Mouse (Mus musculus): ENCODE measurements at regions not wholly inside any gene's neighbourhood (a gene's known extent, or its start where the extent isn't known, plus 50 kb on each side); places are given as distances from the start of the nearest gene placed in this dataset.

DNA sequence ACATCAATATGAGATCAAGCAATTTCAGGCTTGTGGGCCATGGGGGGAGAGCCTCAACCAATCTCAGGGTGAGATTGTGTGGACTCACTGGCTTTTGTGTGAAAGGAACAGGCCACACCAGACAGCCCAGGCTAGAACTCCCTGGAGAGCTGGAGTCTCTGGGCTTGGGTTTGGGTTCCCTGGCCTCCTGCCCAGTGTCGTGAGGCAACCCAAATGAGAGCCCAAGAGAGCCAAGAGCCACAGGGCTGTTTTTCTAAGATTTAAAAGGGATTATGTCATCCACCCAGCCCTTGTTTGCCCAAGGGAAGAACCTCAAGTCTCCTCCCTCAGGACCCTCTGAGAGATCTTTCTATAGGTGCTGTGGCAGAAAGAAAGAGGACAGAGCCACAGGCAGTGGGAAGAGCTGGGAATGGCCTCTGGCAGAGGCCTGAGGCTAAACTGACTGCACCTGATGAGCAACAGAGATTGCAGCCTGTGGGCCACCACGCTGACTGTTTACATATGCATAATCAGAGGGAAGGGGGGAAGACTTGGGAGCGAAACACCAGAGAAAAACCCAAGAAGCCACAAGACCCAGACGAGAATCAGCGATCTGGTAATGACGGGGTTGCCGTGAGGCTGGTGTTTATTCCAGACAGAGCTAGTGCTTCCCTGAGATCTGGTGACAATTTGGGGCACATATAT lies 92.1 kb downstream of the Bcl2l11 start:
- Histone ChIP-seq H3K27me3 (ENCODE audit: control insufficient read depth, insufficient read depth, low read length) (no peaks in the 10 kb centered on the region), H3K4me3 (ENCODE audit: control insufficient read depth, insufficient read depth, low read length) (no peak overlapping the region), H3K36me3 (ENCODE audit: control insufficient read depth, insufficient read depth, low read length) (no peaks in the 10 kb centered on the region), H3K27ac (ENCODE audit: control insufficient read depth, insufficient read depth, low read length) (no peak overlapping the region), H3K4me1 (replicated peaks; ENCODE audit: control insufficient read depth, insufficient read depth, low read length) (no peaks in the 10 kb centered on the region)
- DNase-seq = no peak
- no peak for TF ChIP-seq POLR2A (IDR thresholded peaks at IDR 0.05; ENCODE audit: control insufficient read depth, extremely low read depth, insufficient read depth, low read length, poor library complexity)
- TF ChIP-seq CTCF (IDR thresholded peaks at IDR 0.05; ENCODE audit: borderline replicate concordance, control insufficient read depth, extremely low read depth, insufficient read depth, low read length, poor library complexity) = no peak
- 65% methylated on average over 7 of the region's 7 CpGs for WGBS

GRCm38 (mm10) chr2:128218961-128219360 lies 93.1 kb downstream of the Bcl2l11 start:
- no peaks in the 10 kb centered on the region for H3K4me1 ChIP-seq (replicated peaks; ENCODE audit: control insufficient read depth, insufficient read depth, low read length)
- H3K27ac ChIP-seq (ENCODE audit: control insufficient read depth, insufficient read depth, low read length) = no peak overlapping the region
- no peaks in the 10 kb centered on the region for H3K36me3 ChIP-seq (ENCODE audit: control insufficient read depth, insufficient read depth, low read length)
- WGBS = 96% methylated on average over 4 of the region's 4 CpGs
- no peak overlapping the region for H3K4me3 ChIP-seq (ENCODE audit: control insufficient read depth, insufficient read depth, low read length)
- TF ChIP-seq CTCF (IDR thresholded peaks at IDR 0.05; ENCODE audit: borderline replicate concordance, control insufficient read depth, extremely low read depth, insufficient read depth, low read length, poor library complexity) = no peak
- TF ChIP-seq POLR2A (IDR thresholded peaks at IDR 0.05; ENCODE audit: control insufficient read depth, extremely low read depth, insufficient read depth, low read length, poor library complexity) = no peak
- no peak for DNase-seq
- no peaks in the 10 kb centered on the region for H3K27me3 ChIP-seq (ENCODE audit: control insufficient read depth, insufficient read depth, low read length)

- 10% methylated on average over 1 of the region's 1 CpGs for WGBS
- Histone ChIP-seq H3K4me3 (ENCODE audit: control insufficient read depth, insufficient read depth, low read length) (no peak overlapping the region), H3K27ac (ENCODE audit: control insufficient read depth, insufficient read depth, low read length) (no peak overlapping the region), H3K4me1 (replicated peaks; ENCODE audit: control insufficient read depth, insufficient read depth, low read length) (no peaks in the 10 kb centered on the region), H3K27me3 (ENCODE audit: control insufficient read depth, insufficient read depth, low read length) (no peaks in the 10 kb centered on the region), H3K36me3 (ENCODE audit: control insufficient read depth, insufficient read depth, low read length) (no peaks in the 10 kb centered on the region)
- TF ChIP-seq POLR2A (IDR thresholded peaks at IDR 0.05; ENCODE audit: control insufficient read depth, extremely low read depth, insufficient read depth, low read length, poor library complexity) (no peak), CTCF (IDR thresholded peaks at IDR 0.05; ENCODE audit: borderline replicate concordance, control insufficient read depth, extremely low read depth, insufficient read depth, low read length, poor library complexity) (no peak)
- no peak for DNase-seq
Measured at GRCm38 (mm10) chr2:128221055-128221454, 95.2 kb downstream of the Bcl2l11 start.

GRCm38 (mm10) chr2:128221657-128222056 lies 95.8 kb downstream of the Bcl2l11 start:
- Histone ChIP-seq H3K27ac (ENCODE audit: control insufficient read depth, insufficient read depth, low read length) (no peak overlapping the region), H3K27me3 (ENCODE audit: control insufficient read depth, insufficient read depth, low read length) (no peaks in the 10 kb centered on the region), H3K4me1 (replicated peaks; ENCODE audit: control insufficient read depth, insufficient read depth, low read length) (no peaks in the 10 kb centered on the region), H3K36me3 (ENCODE audit: control insufficient read depth, insufficient read depth, low read length) (no peaks in the 10 kb centered on the region), H3K4me3 (ENCODE audit: control insufficient read depth, insufficient read depth, low read length) (no peak overlapping the region)
- TF ChIP-seq POLR2A (IDR thresholded peaks at IDR 0.05; ENCODE audit: control insufficient read depth, extremely low read depth, insufficient read depth, low read length, poor library complexity) = no peak
- no peak for TF ChIP-seq CTCF (IDR thresholded peaks at IDR 0.05; ENCODE audit: borderline replicate concordance, control insufficient read depth, extremely low read depth, insufficient read depth, low read length, poor library complexity)
- DNase-seq = no peak
- 54% methylated on average over 4 of the region's 4 CpGs for WGBS

DNA sequence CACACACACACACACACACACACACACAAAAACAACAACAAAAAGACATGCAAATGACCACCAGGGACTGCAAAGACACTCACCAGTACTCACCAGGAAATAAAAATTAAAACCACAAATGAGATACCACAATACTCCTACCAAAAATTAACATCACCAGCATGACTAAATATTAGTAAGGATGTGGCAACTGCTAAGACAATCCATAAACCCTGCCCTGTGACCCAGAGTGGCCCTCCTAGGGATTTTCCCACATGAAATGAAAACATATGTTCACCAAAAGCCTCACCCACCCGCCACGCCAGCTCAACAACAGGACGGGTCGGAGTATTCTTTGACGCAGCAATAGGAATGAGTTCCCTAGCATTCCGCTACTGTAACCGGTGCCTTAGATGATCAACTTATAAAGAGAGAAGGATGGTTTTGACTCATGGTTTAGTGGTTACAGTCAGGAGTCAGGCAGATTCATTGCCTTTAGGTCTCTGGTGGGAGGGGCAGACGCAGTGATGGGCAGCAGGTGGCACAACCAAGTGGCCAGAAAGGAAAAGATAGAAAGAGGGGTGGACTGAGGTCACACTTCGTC lies 100.7 kb downstream of the Bcl2l11 start:
- Histone ChIP-seq H3K27me3 (ENCODE audit: control insufficient read depth, insufficient read depth, low read length) (no peaks in the 10 kb centered on the region), H3K4me3 (ENCODE audit: control insufficient read depth, insufficient read depth, low read length) (no peak overlapping the region), H3K4me1 (replicated peaks; ENCODE audit: control insufficient read depth, insufficient read depth, low read length) (no peaks in the 10 kb centered on the region), H3K36me3 (ENCODE audit: control insufficient read depth, insufficient read depth, low read length) (no peaks in the 10 kb centered on the region), H3K27ac (ENCODE audit: control insufficient read depth, insufficient read depth, low read length) (no peak overlapping the region)
- no peak for DNase-seq
- 95% methylated on average over 9 of the region's 9 CpGs for WGBS
- no peak for TF ChIP-seq CTCF (IDR thresholded peaks at IDR 0.05; ENCODE audit: borderline replicate concordance, control insufficient read depth, extremely low read depth, insufficient read depth, low read length, poor library complexity)
- no peak for TF ChIP-seq POLR2A (IDR thresholded peaks at IDR 0.05; ENCODE audit: control insufficient read depth, extremely low read depth, insufficient read depth, low read length, poor library complexity)

GRCm38 (mm10) chr2:128229730-128230129 lies 103.9 kb downstream of the Bcl2l11 start:
- WGBS = 34% methylated on average over 4 of the region's 4 CpGs
- DNase-seq = no peak
- no peaks in the 10 kb centered on the region for H3K36me3 ChIP-seq (ENCODE audit: control insufficient read depth, insufficient read depth, low read length)
- no peak overlapping the region for H3K27ac ChIP-seq (ENCODE audit: control insufficient read depth, insufficient read depth, low read length)
- H3K4me3 ChIP-seq (ENCODE audit: control insufficient read depth, insufficient read depth, low read length) = no peak overlapping the region
- H3K4me1 ChIP-seq (replicated peaks; ENCODE audit: control insufficient read depth, insufficient read depth, low read length) = no peaks in the 10 kb centered on the region
- no peaks in the 10 kb centered on the region for H3K27me3 ChIP-seq (ENCODE audit: control insufficient read depth, insufficient read depth, low read length)
- TF ChIP-seq POLR2A (IDR thresholded peaks at IDR 0.05; ENCODE audit: control insufficient read depth, extremely low read depth, insufficient read depth, low read length, poor library complexity) = no peak
- TF ChIP-seq CTCF (IDR thresholded peaks at IDR 0.05; ENCODE audit: borderline replicate concordance, control insufficient read depth, extremely low read depth, insufficient read depth, low read length, poor library complexity) = no peak
